Mouse (Mus musculus): ENCODE measurements around the gene Fndc5.

DNA sequence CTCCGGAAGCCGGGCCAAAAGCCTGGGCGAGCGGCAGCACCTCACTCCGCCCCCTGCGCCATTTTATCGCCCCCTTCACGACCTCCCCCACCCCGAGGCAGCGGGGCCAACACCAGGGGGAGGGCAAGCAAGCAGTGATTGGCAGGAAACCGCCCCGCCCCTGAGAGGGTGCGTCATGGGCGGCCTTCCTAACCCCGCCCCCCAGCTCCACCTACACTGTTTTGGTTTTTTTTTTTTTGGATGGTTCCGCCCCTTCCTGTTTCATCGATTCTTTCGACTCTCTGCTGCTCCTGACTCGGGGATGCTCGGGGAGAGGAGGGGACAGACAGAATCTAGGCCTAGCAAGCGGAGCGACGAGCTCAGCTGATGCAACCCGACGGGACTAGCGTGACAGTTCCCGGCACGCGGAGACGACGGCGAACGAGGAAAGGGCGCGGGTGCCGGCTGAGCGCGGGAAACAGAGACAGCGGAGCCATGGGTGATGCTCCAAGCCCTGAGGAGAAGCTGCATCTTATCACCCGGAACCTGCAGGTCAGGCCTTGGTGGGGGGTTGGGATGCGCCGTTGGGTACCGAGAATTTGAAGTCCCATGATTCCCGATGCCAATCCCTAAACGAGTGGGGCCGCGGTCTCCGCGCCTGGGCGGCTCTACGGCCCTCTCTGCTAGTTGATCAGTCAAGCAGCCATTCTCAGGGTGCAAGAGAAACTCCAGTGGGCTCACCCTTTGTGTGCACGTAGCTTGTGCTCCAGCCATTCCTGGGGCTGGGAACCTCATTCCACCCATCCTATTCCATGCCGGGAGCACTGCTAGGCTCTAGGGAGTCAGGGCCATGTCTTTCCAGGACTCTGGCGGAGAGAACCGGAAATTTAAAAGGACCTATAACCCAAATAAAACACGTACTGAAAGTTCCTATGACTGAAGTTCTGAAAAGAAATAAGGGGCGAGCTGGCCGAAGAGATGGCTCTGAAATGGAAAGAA, 53.0 kb downstream of the Fndc5 start, which contains the start of the genes S100pbp and Yars:
- TF ChIP-seq GATA1 (IDR thresholded peaks at IDR 0.05; ENCODE audit: borderline replicate concordance, low read length) (no peak), FLI1 (IDR thresholded peaks at IDR 0.05; ENCODE audit: low read length) (peak; percentile 59; the same call in 1 of the 2 replicates)

All from megakaryocyte, embryonic 14.5 days (primary cell).